Mouse (Mus musculus) forelimb bud, embryonic 11.5 days (tissue): ENCODE data around the gene 4930539E08Rik.

ENCODE experiments used
- DNase-seq: peaks from one replicate; pipeline ENCODE4 v3.0.0-alpha.2; 2012; ENCODE audit warnings: low read depth, low spot score

Gene 4930539E08Rik

GRCm38 (mm10) chr17:28915060-28915628 lies at the start of gene 4930539E08Rik:
Gene 4930539E08Rik, minus strand, starts transcription at chr17:28915324.
- no peak for DNase-seq

GRCm38 (mm10) chr17:28961596-28961995 lies 46.5 kb upstream of the 4930539E08Rik start:
- no peak for DNase-seq

GRCm38 (mm10) chr17:28960597-28960996 lies 45.5 kb upstream of the 4930539E08Rik start:
- no peak for DNase-seq

GRCm38 (mm10) chr17:28954416-28954815 lies 39.3 kb upstream of the 4930539E08Rik start:
- no peak for DNase-seq

GRCm38 (mm10) chr17:28953251-28953650 lies 38.1 kb upstream of the 4930539E08Rik start:
- DNase-seq, result peak; percentile 9

- DNase-seq, result peak; percentile 85
These were observed 37.0 kb upstream of the 4930539E08Rik start, which contains the start of gene Kctd20 for GRCm38 (mm10) chr17:28951831-28952799. Gene Kctd20, plus strand, starts transcription at chr17:28951950.

- DNase-seq, result no peak
These were observed 35.6 kb upstream of the 4930539E08Rik start for GRCm38 (mm10) chr17:28950751-28951150.

GRCm38 (mm10) chr17:28948661-28949060 lies 33.5 kb upstream of the 4930539E08Rik start:
- DNase-seq, result no peak

- DNase-seq, result no peak
These were observed 32.2 kb upstream of the 4930539E08Rik start for GRCm38 (mm10) chr17:28947011-28947939.

GRCm38 (mm10) chr17:28944481-28944880 lies 29.4 kb upstream of the 4930539E08Rik start:
- DNase-seq, result no peak

GRCm38 (mm10) chr17:28943740-28944139 lies 28.6 kb upstream of the 4930539E08Rik start, which contains the start of gene Pxt1:
Gene Pxt1, minus strand, starts transcription at chr17:28943840.
- DNase-seq, result no peak

GRCm38 (mm10) chr17:28942101-28942500 lies 27.0 kb upstream of the 4930539E08Rik start:
- no peak for DNase-seq

GRCm38 (mm10) chr17:28940776-28941555 lies 25.8 kb upstream of the 4930539E08Rik start:
- DNase-seq, result no peak

GRCm38 (mm10) chr17:28936622-28937345 lies 21.7 kb upstream of the 4930539E08Rik start:
- DNase-seq, result no peak

GRCm38 (mm10) chr17:28936133-28936532 lies 21.0 kb upstream of the 4930539E08Rik start:
- DNase-seq, result no peak

- no peak for DNase-seq
These were observed 19.2 kb upstream of the 4930539E08Rik start for GRCm38 (mm10) chr17:28934120-28934916.

GRCm38 (mm10) chr17:28932274-28932673 lies 17.1 kb upstream of the 4930539E08Rik start:
- DNase-seq, result no peak

- no peak for DNase-seq
These were observed 16.5 kb upstream of the 4930539E08Rik start for GRCm38 (mm10) chr17:28931436-28932211.
